Mouse (Mus musculus): ENCODE results near the gene Gm28047. TPM values are rescaled to one million over a fixed set of nuclear protein-coding genes. Genes with fewer than 3 reads are reported as not detected.
A peak's percentile ranks its signal among the peaks of the same experiment; 100 is the strongest.

Gene Gm28047
- polyA plus RNA-seq, 1 experiment: 0.17 TPM

GRCm38 (mm10) chr15:102516293-102516692 lies 108.6 kb downstream of the Gm28047 start:
- no peak for DNase-seq (ENCODE audit: low spot score)

DNA sequence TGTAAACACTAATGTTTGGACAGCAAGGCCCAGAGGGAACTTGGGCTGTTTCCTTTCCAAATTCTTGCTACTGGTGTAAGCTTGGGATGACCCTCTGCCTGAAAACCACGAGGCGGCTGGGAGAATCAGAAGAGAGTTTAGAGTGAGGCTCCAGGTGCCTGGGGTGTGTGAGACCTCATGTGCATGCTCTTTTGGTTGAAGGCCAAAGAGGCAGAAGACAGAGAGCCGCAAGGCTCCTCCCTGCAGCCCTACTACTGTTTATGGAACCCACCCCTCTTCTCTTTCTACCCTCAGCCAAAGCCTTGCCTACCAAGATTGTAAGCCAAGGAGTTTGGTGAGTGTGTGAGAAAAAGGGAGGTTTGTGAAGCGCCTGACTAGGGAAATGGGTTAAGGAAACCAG lies 109.1 kb downstream of the Gm28047 start:
- DNase-seq (ENCODE audit: low spot score): no peak

GRCm38 (mm10) chr15:102515261-102515660 lies 109.6 kb downstream of the Gm28047 start:
- no peak for DNase-seq (ENCODE audit: low spot score)

DNA sequence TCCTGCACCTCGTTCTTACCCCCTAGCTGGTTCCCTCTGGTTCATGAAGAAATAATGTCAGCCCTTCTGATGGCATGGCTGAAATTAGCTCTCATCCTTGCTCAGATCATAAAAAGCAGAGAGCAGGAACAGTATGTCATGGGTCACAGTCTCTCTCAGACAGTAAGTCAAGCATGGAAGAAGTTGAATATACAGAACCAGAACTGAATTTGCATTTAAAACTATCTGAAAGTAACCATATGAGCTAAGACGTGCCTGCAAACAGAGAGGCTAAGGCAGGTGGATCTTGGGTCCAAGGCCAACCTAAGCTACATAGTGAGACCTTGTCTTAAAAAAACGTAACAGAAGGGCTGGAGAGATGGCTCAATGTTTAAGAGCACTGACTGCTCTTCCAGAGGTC lies 111.9 kb downstream of the Gm28047 start:
- no peak for DNase-seq (ENCODE audit: low spot score)

- no peak for DNase-seq (ENCODE audit: low spot score)
Observed at GRCm38 (mm10) chr15:102512471-102512870, 112.4 kb downstream of the Gm28047 start.

DNA sequence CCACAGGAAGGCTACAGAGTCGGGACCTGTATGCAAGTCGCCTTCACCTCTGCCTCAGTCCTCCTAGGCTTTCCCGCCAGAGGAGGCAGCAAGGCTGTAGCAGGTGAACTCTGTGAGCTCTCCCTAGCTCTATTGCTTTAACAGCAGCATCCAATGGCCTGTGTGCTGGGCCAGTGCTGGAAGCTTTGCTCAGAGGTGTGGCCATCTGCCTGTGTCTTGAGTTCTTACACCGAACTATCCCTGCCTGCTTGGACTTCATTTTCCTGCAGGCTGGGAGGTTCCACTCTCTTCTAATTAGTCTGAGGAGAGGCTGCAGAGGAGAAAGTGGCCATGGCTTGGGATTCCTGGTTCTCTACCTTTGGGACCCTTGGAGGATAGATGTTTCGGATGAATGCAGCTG lies 112.9 kb downstream of the Gm28047 start:
- DNase-seq (ENCODE audit: low spot score): no peak

GRCm38 (mm10) chr15:102511285-102511833 lies 113.5 kb downstream of the Gm28047 start:
- DNase-seq (ENCODE audit: low spot score): no peak

DNA sequence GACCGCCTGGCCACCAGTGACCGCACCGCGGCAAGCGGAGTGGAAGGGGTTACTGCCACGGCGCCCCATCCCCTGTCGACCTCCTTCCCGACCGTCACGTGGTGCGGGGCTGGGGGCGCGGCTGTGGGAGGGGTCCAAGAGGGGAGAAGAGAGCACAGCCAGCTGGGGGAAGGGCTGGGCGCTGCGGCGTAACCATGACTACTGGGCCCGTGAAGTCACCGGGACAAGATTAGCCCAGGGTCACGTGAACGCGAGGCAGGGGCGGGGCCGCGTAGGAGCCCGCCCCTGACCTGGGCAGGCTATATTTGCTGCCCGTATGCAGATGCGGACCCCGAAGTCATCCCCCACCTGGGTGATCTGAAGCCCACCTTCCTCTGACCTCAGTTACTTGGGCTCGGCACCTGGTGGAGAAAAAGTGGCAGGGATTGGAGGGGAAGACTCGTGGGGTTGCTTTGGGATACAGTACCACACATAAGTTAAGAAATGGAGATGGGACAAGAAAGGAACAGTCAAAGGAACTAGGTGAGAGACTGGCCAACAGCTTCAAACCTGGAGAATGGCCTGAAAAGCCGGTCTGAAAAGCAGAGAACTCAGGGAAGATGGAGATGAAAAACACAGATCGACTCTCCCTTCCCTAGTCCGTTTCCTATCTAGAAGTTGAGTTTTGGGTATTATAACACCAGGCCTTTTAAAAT lies 114.1 kb downstream of the Gm28047 start:
- peak; percentile 65 for DNase-seq (ENCODE audit: low spot score)

GRCm38 (mm10) chr15:102510110-102510509 lies 114.8 kb downstream of the Gm28047 start:
- no peak for DNase-seq (ENCODE audit: low spot score)

GRCm38 (mm10) chr15:102508336-102508735 lies 116.5 kb downstream of the Gm28047 start:
- DNase-seq (ENCODE audit: low spot score): no peak

DNA sequence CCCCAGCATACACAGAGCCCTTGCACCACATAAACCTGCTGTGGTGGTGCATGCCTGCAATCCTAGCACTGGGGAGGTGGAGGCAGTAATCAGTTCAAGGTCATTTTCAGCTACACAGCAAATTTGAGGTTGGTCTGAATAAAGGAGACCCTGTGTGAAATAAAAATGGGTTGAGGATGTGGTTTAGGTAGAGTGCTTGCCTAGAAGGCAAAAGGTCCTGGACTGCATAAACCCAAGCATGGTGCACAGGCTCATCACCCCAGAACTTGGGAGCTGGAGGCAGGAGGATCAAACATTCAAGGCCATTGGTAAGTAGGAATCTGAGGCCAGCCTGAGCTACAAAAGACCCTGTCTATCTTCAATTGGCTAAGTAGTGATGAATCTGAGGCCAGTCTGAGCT lies 117.3 kb downstream of the Gm28047 start:
- DNase-seq (ENCODE audit: low spot score): no peak

DNA sequence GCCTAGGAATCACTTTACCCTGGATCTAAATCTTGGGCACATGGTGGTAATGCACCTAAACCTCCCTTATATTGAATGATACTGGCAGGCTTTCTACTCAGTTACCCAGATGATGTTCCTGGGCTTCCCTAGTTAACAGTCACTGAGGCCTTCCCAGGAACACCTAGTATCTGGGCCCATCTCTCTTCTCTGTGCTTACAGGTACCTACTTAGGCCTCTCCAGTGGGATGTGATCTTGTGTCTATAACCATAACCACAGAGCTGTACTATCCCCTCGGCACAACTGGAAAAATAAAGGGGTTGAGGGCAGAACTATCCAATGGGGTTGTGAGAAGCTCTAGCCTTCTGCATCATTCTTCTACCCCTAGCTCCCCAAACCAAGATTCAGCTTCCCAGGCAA lies 118.0 kb downstream of the Gm28047 start:
- no peak for DNase-seq (ENCODE audit: low spot score)

DNA sequence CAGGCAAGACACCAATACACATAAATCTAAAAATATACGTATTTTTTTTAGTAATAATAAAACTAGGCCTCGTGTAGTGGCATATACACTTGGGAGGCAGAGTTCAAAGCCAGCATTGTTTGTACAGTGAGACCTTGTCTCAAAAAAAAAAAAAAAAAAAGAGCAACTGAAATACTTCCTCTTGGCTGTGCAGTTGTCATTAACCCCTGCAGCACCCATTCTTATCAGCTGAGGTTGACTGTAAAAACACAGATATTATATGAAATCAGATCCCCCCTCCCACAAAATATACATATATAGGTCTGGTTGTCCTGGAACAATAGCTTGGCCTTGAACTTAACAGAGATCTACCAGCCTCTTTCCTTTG lies 118.4 kb downstream of the Gm28047 start:
- no peak for DNase-seq (ENCODE audit: low spot score)

DNA sequence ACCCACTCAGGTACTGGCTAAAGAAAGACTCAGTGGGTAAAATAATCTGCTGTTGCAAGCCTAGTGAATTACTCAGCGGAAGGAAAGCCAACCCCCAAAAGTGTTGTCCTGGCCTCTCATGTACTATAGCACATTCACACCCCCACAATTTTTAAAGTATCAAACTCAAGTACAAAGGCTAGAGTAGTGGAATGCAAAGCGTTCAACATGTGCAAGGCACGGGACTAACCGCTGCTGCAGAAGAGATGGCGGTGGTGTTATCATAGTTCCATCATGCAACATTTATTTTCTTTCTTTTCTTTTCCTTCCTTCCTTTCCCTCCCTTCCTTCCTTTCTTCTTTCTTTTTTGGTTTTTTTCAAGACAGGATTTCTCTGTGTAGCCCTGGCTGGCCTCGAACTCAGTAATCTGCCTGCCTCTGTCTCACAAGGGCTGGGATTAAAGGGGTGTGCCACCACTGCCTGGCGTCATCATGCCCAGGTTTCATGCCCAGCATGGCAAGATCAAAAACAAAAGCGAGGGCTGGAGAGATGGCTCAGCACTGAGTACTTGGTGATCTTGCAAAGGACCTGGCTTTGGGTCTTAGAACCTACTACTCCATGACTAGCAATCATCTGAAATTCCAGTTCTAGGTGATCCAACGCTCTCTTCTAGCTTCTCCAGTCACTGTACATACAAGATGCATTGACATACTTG lies 119.0 kb downstream of the Gm28047 start:
- no peak for DNase-seq (ENCODE audit: low spot score)

- DNase-seq (ENCODE audit: low spot score): no peak
Observed at GRCm38 (mm10) chr15:102505073-102505769, 119.6 kb downstream of the Gm28047 start.

GRCm38 (mm10) chr15:102503924-102504782 lies 120.7 kb downstream of the Gm28047 start:
- DNase-seq (ENCODE audit: low spot score): no peak

- DNase-seq (ENCODE audit: low spot score): no peak
Observed at GRCm38 (mm10) chr15:102503447-102503846, 121.4 kb downstream of the Gm28047 start, which contains the start of gene Gm10337. TSS of gene Gm10337 (plus strand) at chr15:102503722.

DNA sequence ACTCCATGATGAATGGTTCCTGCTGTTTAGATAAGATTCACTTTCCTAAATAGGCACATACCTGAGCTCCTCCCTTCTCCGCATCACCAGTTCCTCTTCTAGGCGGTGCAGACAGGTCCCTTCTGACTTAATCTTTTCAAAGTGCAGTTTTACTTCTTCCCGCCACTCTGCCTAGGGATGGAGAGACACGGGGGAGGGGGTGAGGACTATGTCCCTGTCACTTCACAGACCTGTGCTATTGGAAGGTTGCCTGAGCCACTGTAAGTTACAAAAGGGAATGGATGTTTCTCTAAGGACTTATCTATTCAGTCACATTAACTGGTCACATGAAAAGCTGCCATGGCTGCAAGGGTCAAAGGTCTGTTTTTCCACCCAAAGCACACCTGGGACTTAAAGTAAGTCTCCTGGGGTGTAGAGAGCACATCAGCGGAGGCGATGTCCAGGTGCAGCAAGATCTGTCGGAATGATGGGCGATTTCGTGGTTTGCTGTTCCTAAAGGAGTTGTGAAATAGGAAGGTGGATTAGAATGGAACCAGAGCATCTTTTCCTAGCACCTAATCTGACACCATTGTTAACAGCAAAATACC lies 122.5 kb downstream of the Gm28047 start:
- no peak for DNase-seq (ENCODE audit: low spot score)

GRCm38 (mm10) chr15:102501084-102501814 lies 123.6 kb downstream of the Gm28047 start:
- no peak for DNase-seq (ENCODE audit: low spot score)

- DNase-seq (ENCODE audit: low spot score): no peak
Observed at GRCm38 (mm10) chr15:102500479-102500878, 124.4 kb downstream of the Gm28047 start.

Measured in urinary bladder, adult 2 months (tissue).